Mouse (Mus musculus): ENCODE measurements around the gene Kmt5b. TPM values are rescaled to one million over a fixed set of nuclear protein-coding genes. Genes with fewer than 3 reads are reported as not detected.

Kmt5b gene
- polyA plus RNA-seq, 1 experiment from 2014 or later, result 41.7 TPM

DNA sequence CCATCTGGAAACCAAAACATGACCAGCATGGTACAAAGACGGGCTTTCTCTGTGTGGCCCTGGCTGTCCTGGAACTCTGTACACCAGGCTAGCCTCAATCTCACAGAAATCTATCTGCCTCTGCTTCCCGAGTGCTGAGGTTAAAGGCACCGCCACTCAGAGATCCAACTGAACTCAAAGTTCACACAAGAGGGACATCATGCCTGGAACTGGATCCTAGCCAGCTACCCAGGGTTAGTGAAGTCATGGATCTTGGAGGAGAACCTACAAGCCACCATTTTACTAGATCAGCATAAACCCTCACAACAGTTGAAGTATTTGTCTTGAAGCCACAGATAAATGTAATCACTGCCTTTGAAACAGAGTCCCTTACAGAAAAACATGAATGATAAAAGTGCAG lies 31.2 kb upstream of the Kmt5b start:
- H3K4me2 ChIP-seq (replicated peaks; ENCODE audit: low read depth, low read length), result no peak overlapping the region
- no peak for ATAC-seq (ENCODE audit: low FRiP score, low TSS enrichment)
- H3K36me3 ChIP-seq (ENCODE audit: control insufficient read depth, insufficient read depth, low read length), result no peaks in the 10 kb centered on the region
- no peaks in the 10 kb centered on the region for H3K27me3 ChIP-seq (ENCODE audit: control insufficient read depth, insufficient read depth, low read length)
- no peaks in the 10 kb centered on the region for H3K9me3 ChIP-seq (ENCODE audit: control insufficient read depth, low read length)
- no peak overlapping the region for H3K9ac ChIP-seq (ENCODE audit: low read depth, low read length)
- H3K4me3 ChIP-seq (ENCODE audit: low read length), result no peak overlapping the region
- no peaks in the 10 kb centered on the region for H3K4me1 ChIP-seq (ENCODE audit: control insufficient read depth, insufficient read depth, low read length)
- H3K27ac ChIP-seq (ENCODE audit: low read depth, low read length), result no peak overlapping the region
- WGBS, result 91% methylated on average over 3 of the region's 3 CpGs

DNA sequence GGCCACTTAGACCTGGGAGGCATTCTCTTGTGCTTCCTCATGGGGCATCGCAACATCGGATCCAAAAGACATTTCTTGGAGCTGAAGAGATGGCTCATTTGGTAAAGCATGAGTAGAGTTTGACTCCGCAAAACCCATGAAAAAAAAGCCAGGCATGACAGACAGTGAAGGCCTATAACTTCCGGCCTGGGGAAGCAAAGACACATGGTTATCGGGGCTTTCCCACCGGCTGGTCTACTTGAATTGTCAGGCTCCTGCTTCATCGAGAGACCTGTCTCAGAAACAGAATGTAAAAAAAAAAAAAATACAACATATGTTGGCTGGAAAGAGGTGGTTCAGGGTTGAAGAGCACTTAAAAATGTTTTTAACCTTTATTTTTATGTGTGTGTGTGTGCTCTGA lies 27.6 kb upstream of the Kmt5b start:
- H3K9me3 ChIP-seq (ENCODE audit: control insufficient read depth, low read length), result no peaks in the 10 kb centered on the region
- no peak overlapping the region for H3K9ac ChIP-seq (ENCODE audit: low read depth, low read length)
- no peaks in the 10 kb centered on the region for H3K36me3 ChIP-seq (ENCODE audit: control insufficient read depth, insufficient read depth, low read length)
- no peaks in the 10 kb centered on the region for H3K27me3 ChIP-seq (ENCODE audit: control insufficient read depth, insufficient read depth, low read length)
- no peak for ATAC-seq (ENCODE audit: low FRiP score, low TSS enrichment)
- H3K4me1 ChIP-seq (ENCODE audit: control insufficient read depth, insufficient read depth, low read length), result no peaks in the 10 kb centered on the region
- WGBS, result 93% methylated on average over 7 of the region's 7 CpGs
- no peak overlapping the region for H3K4me3 ChIP-seq (ENCODE audit: low read length)
- no peak overlapping the region for H3K27ac ChIP-seq (ENCODE audit: low read depth, low read length)
- no peak overlapping the region for H3K4me2 ChIP-seq (replicated peaks; ENCODE audit: low read depth, low read length)

DNA sequence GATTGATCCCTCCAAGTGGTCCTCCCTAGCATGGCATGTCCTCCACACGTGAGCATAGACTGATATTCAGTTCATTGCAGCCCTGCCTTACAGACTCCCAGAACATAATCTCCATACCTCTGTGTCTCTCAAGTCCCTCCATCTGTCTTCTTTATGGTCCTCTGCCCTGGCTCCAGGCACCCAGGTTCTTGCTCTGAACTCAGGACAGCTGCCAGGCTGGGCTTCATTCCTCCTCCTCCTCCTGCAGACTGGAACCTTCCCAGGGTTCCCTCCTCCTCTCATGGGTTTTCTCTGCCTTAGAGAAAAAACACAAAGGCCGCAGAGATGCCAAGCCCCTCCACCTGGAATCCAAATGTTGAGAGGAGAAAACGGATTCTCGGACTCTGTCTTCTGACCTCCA lies 24.5 kb upstream of the Kmt5b start:
- Histone ChIP-seq H3K36me3 (ENCODE audit: control insufficient read depth, insufficient read depth, low read length) (no peaks in the 10 kb centered on the region), H3K9ac (ENCODE audit: low read depth, low read length) (no peak overlapping the region), H3K4me3 (ENCODE audit: low read length) (no peak overlapping the region), H3K27ac (ENCODE audit: low read depth, low read length) (no peak overlapping the region), H3K9me3 (ENCODE audit: control insufficient read depth, low read length) (no peaks in the 10 kb centered on the region), H3K4me1 (ENCODE audit: control insufficient read depth, insufficient read depth, low read length) (no peaks in the 10 kb centered on the region), H3K4me2 (replicated peaks; ENCODE audit: low read depth, low read length) (no peak overlapping the region), H3K27me3 (ENCODE audit: control insufficient read depth, insufficient read depth, low read length) (no peaks in the 10 kb centered on the region)
- peak; percentile 35; the same call in 1 of the 2 replicates for ATAC-seq (ENCODE audit: low FRiP score, low TSS enrichment)
- WGBS, result 40% methylated on average over 4 of the region's 4 CpGs

DNA sequence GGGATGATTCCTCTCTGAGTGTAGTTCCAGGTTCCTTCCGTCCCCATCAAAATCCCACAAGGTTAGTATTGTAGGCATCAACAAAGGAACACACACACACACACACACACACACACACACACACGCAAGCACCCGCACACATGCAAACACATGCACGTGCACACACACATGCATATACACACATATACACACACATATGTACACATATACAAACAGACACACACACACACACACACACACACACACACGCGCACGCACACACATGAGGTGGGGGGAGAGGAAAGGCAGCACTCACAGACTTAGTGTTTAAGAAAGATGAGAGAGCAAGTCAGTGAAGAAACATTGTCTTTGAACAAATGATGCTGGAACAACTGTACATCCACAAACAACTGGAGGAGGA lies 23.9 kb upstream of the Kmt5b start:
- H3K9ac ChIP-seq (ENCODE audit: low read depth, low read length), result no peak overlapping the region
- H3K4me1 ChIP-seq (ENCODE audit: control insufficient read depth, insufficient read depth, low read length), result no peaks in the 10 kb centered on the region
- H3K4me2 ChIP-seq (replicated peaks; ENCODE audit: low read depth, low read length), result peak overlapping the region; percentile 63
- no peak for ATAC-seq (ENCODE audit: low FRiP score, low TSS enrichment)
- WGBS, result 92% methylated on average over 7 of the region's 7 CpGs
- H3K36me3 ChIP-seq (ENCODE audit: control insufficient read depth, insufficient read depth, low read length), result no peaks in the 10 kb centered on the region
- H3K27ac ChIP-seq (ENCODE audit: low read depth, low read length), result no peak overlapping the region; the same call in 1 of the 2 replicates
- peak overlapping the region; percentile 48; the same call in 1 of the 2 replicates for H3K4me3 ChIP-seq (ENCODE audit: low read length)
- peaks cover 4% of the 10 kb centered on the region; the same call in 1 of the 2 replicates for H3K9me3 ChIP-seq (ENCODE audit: control insufficient read depth, low read length)
- no peaks in the 10 kb centered on the region for H3K27me3 ChIP-seq (ENCODE audit: control insufficient read depth, insufficient read depth, low read length)

DNA sequence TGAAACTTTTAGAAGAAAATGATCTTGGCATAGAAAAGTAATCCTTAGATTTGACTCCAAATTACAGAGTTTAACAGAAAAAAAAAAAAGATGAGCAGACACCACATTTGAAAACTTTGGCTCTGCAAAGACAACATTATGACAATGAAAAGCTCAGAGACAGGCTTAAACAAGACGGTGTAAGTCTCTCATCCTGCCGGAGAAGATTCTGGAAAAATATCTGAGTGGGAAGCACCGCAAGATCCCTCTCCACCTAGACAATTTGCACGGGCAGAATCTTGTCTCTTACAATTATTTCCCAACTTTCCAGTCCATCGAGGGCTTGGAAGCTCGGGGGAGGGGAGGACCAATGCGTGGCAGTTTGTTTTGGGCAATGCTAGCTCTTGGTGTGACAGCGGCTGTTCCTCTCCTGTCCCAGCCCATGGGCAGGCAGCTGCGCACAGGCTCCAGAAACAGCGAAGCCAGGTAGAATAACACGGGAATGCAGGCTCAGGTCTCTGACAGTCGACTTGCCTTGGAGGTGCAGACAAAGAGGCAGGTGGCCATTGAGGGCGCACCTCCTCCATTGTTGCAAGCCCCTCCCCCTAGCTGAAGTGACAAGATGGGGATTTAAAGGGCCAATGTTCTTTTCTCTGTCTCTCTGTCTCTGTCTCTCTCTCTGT lies 23.2 kb upstream of the Kmt5b start:
- 4% methylated on average over 13 of the region's 13 CpGs for WGBS
- Histone ChIP-seq H3K36me3 (ENCODE audit: control insufficient read depth, insufficient read depth, low read length) (no peaks in the 10 kb centered on the region), H3K4me1 (ENCODE audit: control insufficient read depth, insufficient read depth, low read length) (no peaks in the 10 kb centered on the region), H3K9ac (ENCODE audit: low read depth, low read length) (peak overlapping the region; percentile 69), H3K27me3 (ENCODE audit: control insufficient read depth, insufficient read depth, low read length) (no peaks in the 10 kb centered on the region), H3K4me2 (replicated peaks; ENCODE audit: low read depth, low read length) (peak overlapping the region; percentile 63), H3K9me3 (ENCODE audit: control insufficient read depth, low read length) (peaks cover 4% of the 10 kb centered on the region; the same call in 1 of the 2 replicates), H3K4me3 (ENCODE audit: low read length) (peak overlapping the region; percentile 48), H3K27ac (ENCODE audit: low read depth, low read length) (peak overlapping the region; percentile 77)
- ATAC-seq (ENCODE audit: low FRiP score, low TSS enrichment), result peak; percentile 64

DNA sequence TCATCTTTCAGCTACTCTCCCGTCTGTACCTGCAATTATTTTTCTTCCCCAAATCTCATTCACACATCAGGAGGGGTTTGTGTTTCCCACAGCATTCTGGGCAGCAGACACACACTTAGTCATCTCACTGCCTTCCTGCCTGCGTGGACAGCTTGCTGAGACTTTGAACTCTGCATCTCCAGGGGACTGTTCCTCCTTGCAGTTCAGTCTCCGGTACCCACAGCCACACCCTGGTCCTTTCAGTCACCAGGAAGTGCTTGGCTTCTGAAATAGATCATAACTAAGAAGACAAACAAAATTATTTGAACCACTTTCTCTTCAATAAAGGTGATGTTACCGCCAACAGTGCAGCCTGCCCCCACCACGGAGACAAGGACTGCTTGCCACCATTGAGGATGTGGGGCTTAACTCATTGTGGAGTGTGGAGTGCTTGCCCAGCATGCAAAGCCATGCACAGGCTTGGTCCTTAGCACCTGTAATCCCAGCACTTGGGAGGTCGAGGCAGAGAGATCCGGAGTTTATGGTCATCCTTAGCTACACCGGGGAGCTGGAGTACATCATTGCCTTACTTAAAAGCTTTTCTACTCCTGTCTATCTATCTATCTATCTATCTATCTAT lies 14.5 kb upstream of the Kmt5b start:
- no peak overlapping the region for H3K4me2 ChIP-seq (replicated peaks; ENCODE audit: low read depth, low read length)
- H3K9ac ChIP-seq (ENCODE audit: low read depth, low read length), result no peak overlapping the region
- H3K36me3 ChIP-seq (ENCODE audit: control insufficient read depth, insufficient read depth, low read length), result no peaks in the 10 kb centered on the region
- no peak overlapping the region for H3K4me3 ChIP-seq (ENCODE audit: low read length)
- 47% methylated on average over 8 of the region's 8 CpGs for WGBS
- ATAC-seq (ENCODE audit: low FRiP score, low TSS enrichment), result no peak
- H3K27ac ChIP-seq (ENCODE audit: low read depth, low read length), result no peak overlapping the region
- H3K9me3 ChIP-seq (ENCODE audit: control insufficient read depth, low read length), result peaks cover 4% of the 10 kb centered on the region; the same call in 1 of the 2 replicates
- no peaks in the 10 kb centered on the region for H3K27me3 ChIP-seq (ENCODE audit: control insufficient read depth, insufficient read depth, low read length)
- H3K4me1 ChIP-seq (ENCODE audit: control insufficient read depth, insufficient read depth, low read length), result no peaks in the 10 kb centered on the region

DNA sequence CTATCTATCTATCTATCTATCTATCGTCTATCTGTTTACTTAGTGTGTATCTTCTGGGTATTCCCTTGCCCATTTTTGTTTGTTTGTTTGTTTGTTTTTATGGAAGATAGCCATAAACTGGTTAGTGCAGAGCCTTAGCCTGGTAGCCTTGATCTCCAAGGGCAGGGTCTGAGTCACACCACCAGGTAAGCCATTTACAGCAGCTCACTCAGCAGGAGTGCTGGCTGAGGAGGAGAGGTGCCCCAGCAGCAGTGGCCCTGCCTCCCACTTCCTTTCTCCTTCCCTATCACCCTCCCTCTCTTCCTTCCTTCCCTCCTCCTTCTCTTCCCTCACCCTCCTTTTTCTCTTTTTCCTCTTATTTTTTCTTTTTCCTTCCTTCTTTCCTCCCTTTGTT lies 14.0 kb upstream of the Kmt5b start:
- no peaks in the 10 kb centered on the region for H3K4me1 ChIP-seq (ENCODE audit: control insufficient read depth, insufficient read depth, low read length)
- WGBS, result 83% methylated on average over 1 of the region's 1 CpGs
- 0 out of 2 replicates have a peak, but pooled peaks cover 2% of the 10 kb centered on the region for H3K9me3 ChIP-seq (ENCODE audit: control insufficient read depth, low read length)
- H3K9ac ChIP-seq (ENCODE audit: low read depth, low read length), result no peak overlapping the region
- H3K4me3 ChIP-seq (ENCODE audit: low read length), result no peak overlapping the region
- H3K4me2 ChIP-seq (replicated peaks; ENCODE audit: low read depth, low read length), result no peak overlapping the region
- ATAC-seq (ENCODE audit: low FRiP score, low TSS enrichment), result no peak
- H3K27me3 ChIP-seq (ENCODE audit: control insufficient read depth, insufficient read depth, low read length), result no peaks in the 10 kb centered on the region
- H3K36me3 ChIP-seq (ENCODE audit: control insufficient read depth, insufficient read depth, low read length), result no peaks in the 10 kb centered on the region
- H3K27ac ChIP-seq (ENCODE audit: low read depth, low read length), result no peak overlapping the region

DNA sequence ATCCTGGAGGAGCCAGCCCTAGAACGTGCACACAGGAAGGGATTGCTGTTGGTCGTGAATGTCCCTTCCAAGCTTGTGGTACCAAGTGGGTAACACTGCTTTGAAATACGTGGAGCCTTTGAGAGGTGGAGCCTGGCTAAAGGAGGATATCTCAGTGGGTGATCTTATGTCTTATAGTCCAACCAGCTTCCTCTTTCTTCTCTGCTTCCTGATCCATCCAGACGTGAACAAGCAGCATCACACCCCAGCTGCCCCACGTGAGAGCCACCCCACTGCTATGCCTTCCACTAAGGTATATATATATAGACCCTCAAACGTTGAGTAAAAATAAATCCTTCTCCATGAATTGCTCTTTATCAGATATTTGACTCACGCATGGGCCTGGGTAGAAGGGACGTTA lies 13.5 kb upstream of the Kmt5b start:
- 51% methylated on average over 8 of the region's 8 CpGs for WGBS
- H3K9me3 ChIP-seq (ENCODE audit: control insufficient read depth, low read length), result no peaks in the 10 kb centered on the region
- no peak for ATAC-seq (ENCODE audit: low FRiP score, low TSS enrichment)

DNA sequence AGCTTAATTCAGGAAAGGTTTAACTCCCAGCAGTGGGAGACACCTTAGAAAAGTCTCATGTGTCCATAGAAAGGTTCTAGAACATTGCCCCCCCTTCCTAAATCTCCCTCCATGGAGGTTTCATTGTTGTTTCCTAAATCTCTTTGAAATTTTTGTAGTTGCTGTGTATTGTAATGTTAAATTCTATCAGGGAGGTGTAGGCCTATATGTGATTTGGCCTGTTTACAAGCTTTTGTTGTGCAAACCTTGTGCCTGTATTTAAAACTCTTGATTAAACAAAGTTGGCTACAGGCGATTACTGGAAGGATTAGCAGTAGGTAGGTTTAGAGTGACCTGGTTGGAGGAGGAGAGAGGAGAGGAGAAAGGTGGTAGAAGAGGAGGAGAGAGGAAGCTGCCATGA lies 9.4 kb upstream of the Kmt5b start:
- H3K9ac ChIP-seq (ENCODE audit: low read depth, low read length), result no peak overlapping the region
- H3K4me3 ChIP-seq (ENCODE audit: low read length), result no peak overlapping the region
- H3K27ac ChIP-seq (ENCODE audit: low read depth, low read length), result no peak overlapping the region
- no peaks in the 10 kb centered on the region for H3K36me3 ChIP-seq (ENCODE audit: control insufficient read depth, insufficient read depth, low read length)
- no peak for ATAC-seq (ENCODE audit: low FRiP score, low TSS enrichment)
- H3K4me2 ChIP-seq (replicated peaks; ENCODE audit: low read depth, low read length), result no peak overlapping the region
- 64% methylated on average over 1 of the region's 1 CpGs for WGBS
- no peaks in the 10 kb centered on the region for H3K4me1 ChIP-seq (ENCODE audit: control insufficient read depth, insufficient read depth, low read length)
- H3K27me3 ChIP-seq (ENCODE audit: control insufficient read depth, insufficient read depth, low read length), result no peaks in the 10 kb centered on the region
- H3K9me3 ChIP-seq (ENCODE audit: control insufficient read depth, low read length), result no peaks in the 10 kb centered on the region

More for the DNA sequence above, 13.5 kb upstream of the Kmt5b start:
- H3K4me3 ChIP-seq (ENCODE audit: low read length), result no peak overlapping the region
- H3K27ac ChIP-seq (ENCODE audit: low read depth, low read length), result no peak overlapping the region
- H3K9ac ChIP-seq (ENCODE audit: low read depth, low read length), result no peak overlapping the region
- H3K36me3 ChIP-seq (ENCODE audit: control insufficient read depth, insufficient read depth, low read length), result no peaks in the 10 kb centered on the region
- no peak overlapping the region for H3K4me2 ChIP-seq (replicated peaks; ENCODE audit: low read depth, low read length)
- no peaks in the 10 kb centered on the region for H3K4me1 ChIP-seq (ENCODE audit: control insufficient read depth, insufficient read depth, low read length)
- no peaks in the 10 kb centered on the region for H3K27me3 ChIP-seq (ENCODE audit: control insufficient read depth, insufficient read depth, low read length)
